9 mouse cellular contexts compared by ENCODE assay signal in the genomic region with DNA sequence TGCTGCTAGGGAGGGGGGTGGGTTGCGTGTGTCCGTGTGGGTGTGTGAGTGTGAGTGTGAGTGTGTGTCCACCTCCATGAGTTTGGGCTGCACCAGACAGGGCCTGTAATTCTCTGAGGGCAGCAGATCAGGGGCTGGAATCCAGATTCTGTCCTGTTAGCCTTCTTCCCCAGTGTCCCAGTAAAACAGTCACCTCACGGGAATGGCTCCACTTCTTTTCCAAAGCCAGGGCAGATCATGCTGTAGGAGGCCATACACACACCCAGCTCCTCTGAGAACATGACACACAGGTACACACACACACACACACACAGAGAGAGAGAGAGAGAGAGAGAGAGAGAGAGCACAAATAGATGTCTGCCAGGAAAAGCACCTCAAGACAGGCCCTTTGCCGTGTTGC. TPM values are rescaled to one million over a fixed set of nuclear protein-coding genes. Genes with fewer than 3 reads are reported as not detected.
A peak's percentile ranks its signal among the peaks of the same experiment; 100 is the strongest.
DNase-seq lines count a peak whose midpoint lies in the region; ATAC-seq and TF ChIP-seq lines count a peak whose summit lies in the region.
"Had no signal": no experiment of that assay in that cellular context is flagged by ENCODE, and none has a peak within 500 bp of the region (broad histone marks: within the 10 kb centered on the region; RNA-seq: fewer than 3 reads in every experiment).

No protein-coding gene starts in this region.

- peak overlapping the region; percentile 80 for H3K4me2 ChIP-seq in lung, embryonic 15.5 days
- H3K4me2 ChIP-seq in forebrain, embryonic 14.5 days (ENCODE audit: low read length): peak overlapping the region; percentile 90
- peak overlapping the region; percentile 87 for H3K4me2 ChIP-seq in limb, embryonic 11.5 days (ENCODE audit: low read depth, severe bottlenecking)

- no peak for DNase-seq in lung, postnatal 4 days
- DNase-seq in forebrain, embryonic 14.5 days (ENCODE audit: low spot score): no peak
- no peak for DNase-seq in limb, embryonic 11.5 days (ENCODE audit: low spot score)
- no peak for DNase-seq in right cerebral cortex, postnatal 36 days (ENCODE audit: low spot score in 2 of 2)
- no peak for DNase-seq in layer of hippocampus, adult 8-10 months (ENCODE audit: low spot score in 2 of 2)

- H3K36me3 ChIP-seq in lung, embryonic 15.5 days: no peaks in the 10 kb centered on the region
- H3K36me3 ChIP-seq in forebrain, embryonic 14.5 days (ENCODE audit: control insufficient read depth, insufficient read depth, low read length): no peaks in the 10 kb centered on the region
- H3K36me3 ChIP-seq in limb, embryonic 11.5 days (ENCODE audit: control insufficient read depth, insufficient read depth, low read length): no peaks in the 10 kb centered on the region
- no peaks in the 10 kb centered on the region for H3K36me3 ChIP-seq in small intestine, adult 2 months (ENCODE audit: control insufficient read depth, insufficient read depth, low read length)

- H3K9ac ChIP-seq in lung, embryonic 15.5 days: peak overlapping the region; percentile 47
- H3K9ac ChIP-seq in forebrain, embryonic 14.5 days (ENCODE audit: low read length): peak overlapping the region; percentile 70; the same call in 1 of the 2 replicates
- H3K9ac ChIP-seq in limb, embryonic 11.5 days (ENCODE audit: low read length): no peak overlapping the region

- peak overlapping the region; percentile 51 for H3K4me3 ChIP-seq in lung, embryonic 15.5 days
- peak overlapping the region; percentile 46 for H3K4me3 ChIP-seq in forebrain, embryonic 14.5 days (ENCODE audit: low read depth, low read length)
- peak overlapping the region; percentile 35; the same call in 1 of the 2 replicates for H3K4me3 ChIP-seq in limb, embryonic 11.5 days (ENCODE audit: low read depth, low read length)
- peak overlapping the region; percentile 58 for H3K4me3 ChIP-seq in small intestine, adult 2 months (ENCODE audit: low read depth, low read length)

- 34% methylated on average over 4 of the region's 4 CpGs for WGBS in lung, embryonic 15.5 days
- 33% methylated on average over 4 of the region's 4 CpGs for WGBS in forebrain, embryonic 14.5 days
- WGBS in limb, embryonic 11.5 days: 47% methylated on average over 4 of the region's 4 CpGs
- 36% methylated on average over 4 of the region's 4 CpGs for WGBS in small intestine, adult 2 months

- H3K27ac ChIP-seq in lung, embryonic 15.5 days: no peak overlapping the region
- no peak overlapping the region for H3K27ac ChIP-seq in forebrain, embryonic 14.5 days (ENCODE audit: low read depth, low read length)
- no peak overlapping the region for H3K27ac ChIP-seq in limb, embryonic 11.5 days (replicated peaks; ENCODE audit: low read depth, low read length)
- no peak overlapping the region for H3K27ac ChIP-seq in small intestine, adult 2 months (ENCODE audit: insufficient read depth, low read depth, low read length)

- TF ChIP-seq CTCF in small intestine, adult 2 months (IDR thresholded peaks at IDR 0.05; ENCODE audit: extremely low read depth, insufficient read length, insufficient replicate concordance, low read depth, low read length): no peak

- no peak for ATAC-seq in lung, embryonic 15.5 days (ENCODE audit: borderline replicate concordance, extremely low read depth, low FRiP score, low TSS enrichment)
- no peak for ATAC-seq in forebrain, embryonic 14.5 days
- ATAC-seq in limb, embryonic 11.5 days (ENCODE audit: insufficient number of reproducible peaks, low FRiP score, low TSS enrichment, low read depth): no peak
- ATAC-seq in monocyte, adult 5-6 weeks (replicated peaks; ENCODE audit: insufficient number of reproducible peaks, low FRiP score, low TSS enrichment, poor library complexity, severe bottlenecking): no peak

- H3K27me3 ChIP-seq in lung, embryonic 15.5 days: peaks cover 46% of the 10 kb centered on the region
- peaks cover 15% of the 10 kb centered on the region for H3K27me3 ChIP-seq in forebrain, embryonic 14.5 days (replicated peaks; ENCODE audit: control insufficient read depth, insufficient read depth, low read length)
- peaks cover 42% of the 10 kb centered on the region for H3K27me3 ChIP-seq in limb, embryonic 11.5 days (ENCODE audit: control insufficient read depth, insufficient read depth, low read length)
- H3K27me3 ChIP-seq in small intestine, adult 2 months (ENCODE audit: control insufficient read depth, insufficient read depth, low read length): peaks cover 13% of the 10 kb centered on the region

- H3K9me3 ChIP-seq in lung, embryonic 15.5 days: no peaks in the 10 kb centered on the region
- no peaks in the 10 kb centered on the region for H3K9me3 ChIP-seq in forebrain, embryonic 14.5 days (replicated peaks; ENCODE audit: control insufficient read depth, low read length)
- H3K9me3 ChIP-seq in limb, embryonic 11.5 days (ENCODE audit: control insufficient read depth, low read length): no peaks in the 10 kb centered on the region

- H3K4me1 ChIP-seq in lung, embryonic 15.5 days: peaks cover 65% of the 10 kb centered on the region
- 0 out of 2 replicates have a peak, but pooled peaks cover 2% of the 10 kb centered on the region for H3K4me1 ChIP-seq in forebrain, embryonic 14.5 days (ENCODE audit: control insufficient read depth, insufficient read depth, low read length)
- H3K4me1 ChIP-seq in limb, embryonic 11.5 days (ENCODE audit: control insufficient read depth, insufficient read depth, low read length): peaks cover 8% of the 10 kb centered on the region
- peaks cover 5% of the 10 kb centered on the region for H3K4me1 ChIP-seq in small intestine, adult 2 months (ENCODE audit: control insufficient read depth, insufficient read depth, insufficient read length, low read length)

- no peak for TF ChIP-seq POLR2A in small intestine, adult 2 months (IDR thresholded peaks at IDR 0.05; ENCODE audit: low read depth, low read length)

RNA-seq across cellular contexts. Expression of gene Kcnk3, which starts 1.1 kb away (rescaled TPM):
- 21.5 and 23.1 TPM in 2 replicates for polyA plus RNA-seq in lung, embryonic 15.5 days (2015; fragmentation: Nextera tagmentation; extraction: Ambion mirVana)
- 2.1 and 2.5 TPM in 2 replicates for polyA plus RNA-seq in forebrain, embryonic 14.5 days (2014; fragmentation: Nextera tagmentation; extraction: Ambion mirVana)
- 0.12 and 0.41 TPM in 2 replicates for polyA plus RNA-seq in limb, embryonic 11.5 days (2014; fragmentation: Nextera tagmentation; extraction: Ambion mirVana)
- polyA plus RNA-seq in small intestine, adult 2 months (2012; rRNA removed): 13.1 and 15.9 TPM in 2 replicates
- total RNA-seq in monocyte, adult 5-6 weeks (2017): 0.10 TPM in 1 of 3 replicates, not detected in the others
- total RNA-seq in layer of hippocampus, adult 8-10 months (2022): 10 to 100 TPM; 10.3 to 13.1 (median 10.7) TPM

RNA-seq across cellular contexts. Expression of gene Cib4, which starts 43.4 kb away (rescaled TPM):
- polyA plus RNA-seq in lung, embryonic 15.5 days (2015; fragmentation: Nextera tagmentation; extraction: Ambion mirVana): 0.26 TPM in 1 of 2 replicates, not detected in the other
- polyA plus RNA-seq in forebrain, embryonic 14.5 days (2014; fragmentation: Nextera tagmentation; extraction: Ambion mirVana): not detected in 2 replicates
- not detected in 2 replicates for polyA plus RNA-seq in limb, embryonic 11.5 days (2014; fragmentation: Nextera tagmentation; extraction: Ambion mirVana)
- not detected in 2 replicates for polyA plus RNA-seq in small intestine, adult 2 months (2012; rRNA removed)
- total RNA-seq in monocyte, adult 5-6 weeks (2017): 1.4 TPM in 1 of 3 replicates, not detected in the others
- not detected for total RNA-seq in layer of hippocampus, adult 8-10 months (2022)
- polyA plus RNA-seq: large intestine, adult 2 months had no signal

RNA-seq across cellular contexts. Expression of gene Slc35f6, which starts 58.7 kb away (rescaled TPM):
- polyA plus RNA-seq in lung, embryonic 15.5 days (2015; fragmentation: Nextera tagmentation; extraction: Ambion mirVana): 26.1 and 28.6 TPM in 2 replicates
- 33.6 and 35.1 TPM in 2 replicates for polyA plus RNA-seq in forebrain, embryonic 14.5 days (2014; fragmentation: Nextera tagmentation; extraction: Ambion mirVana)
- 20.2 and 21.6 TPM in 2 replicates for polyA plus RNA-seq in limb, embryonic 11.5 days (2014; fragmentation: Nextera tagmentation; extraction: Ambion mirVana)
- 48.2 and 80.2 TPM in 2 replicates for polyA plus RNA-seq in small intestine, adult 2 months (2012; rRNA removed)
- 22.1 to 43.5 TPM (median 25.4 TPM) in 3 replicates for total RNA-seq in monocyte, adult 5-6 weeks (2017)
- 10 to 100 TPM; 37.4 to 40.7 (median 38.7) TPM for total RNA-seq in layer of hippocampus, adult 8-10 months (2022)
